Mouse (Mus musculus) hindbrain, embryonic 13.5 days (tissue): ENCODE measurements around the gene Ftl1-ps1. TPM values are rescaled to one million over a fixed set of nuclear protein-coding genes. Genes with fewer than 3 reads are reported as not detected.

Experiments used
- ATAC-seq: fragments of 200-750 bp; cut with Nextera tagmentation; 2 replicates; pipeline ENCODE4 v1.8.0; 2017; ENCODE audit warnings: moderate TSS enrichment; ENCODE audit not compliant: low FRiP score
- H3K27ac ChIP-seq: fragments of 300-500 bp; sonication (generic); 2 replicates; pipeline ENCODE4 v1.5.1; 2015; ENCODE audit warnings: inconsistent platforms, mild to moderate bottlenecking, moderate library complexity
- H3K27me3 ChIP-seq: fragments of 300-500 bp; sonication (generic); 2 replicates; pipeline ENCODE4 v1.6.1; 2015; ENCODE audit warnings: mild to moderate bottlenecking, inconsistent platforms
- H3K36me3 ChIP-seq: fragments of 300-500 bp; sonication (generic); 2 replicates; pipeline ENCODE4 v1.6.1; 2015; ENCODE audit warnings: mild to moderate bottlenecking, inconsistent platforms
- H3K4me1 ChIP-seq: fragments of 300-500 bp; sonication (generic); replicated peaks from 2 replicates; pipeline ENCODE4 v1.6.1; 2015; ENCODE audit warnings: inconsistent platforms
- H3K4me2 ChIP-seq: fragments of 300-500 bp; sonication (generic); 2 replicates; pipeline ENCODE4 v1.6.1; 2015; ENCODE audit warnings: inconsistent platforms, mild to moderate bottlenecking, moderate library complexity
- H3K4me3 ChIP-seq: fragments of 300-500 bp; sonication (generic); 2 replicates; pipeline ENCODE4 v1.5.1; 2015; ENCODE audit warnings: mild to moderate bottlenecking, inconsistent platforms
- H3K9ac ChIP-seq: fragments of 300-500 bp; sonication (generic); 2 replicates; pipeline ENCODE4 v1.6.1; 2015; ENCODE audit warnings: mild to moderate bottlenecking, inconsistent platforms
- H3K9me3 ChIP-seq: fragments of 300-500 bp; sonication (generic); 2 replicates; pipeline ENCODE4 v1.6.1; 2016; ENCODE audit warnings: inconsistent platforms
- WGBS: fragments of 180-500 bp; shearing (Covaris S2); methylation state at CpG from one replicate; pipeline ENCODE4 v1.1.7; 2015; 5-methylcytosine and 5-hydroxymethylcytosine counted together
- polyA plus RNA-seq: library from polyadenylated mRNA; unstranded; fragments of >200 nt; fragmentation: Nextera tagmentation; extraction: Ambion mirVana; gene quantifications from 2 replicates; pipeline ENCODE4 v1.2.1, GENCODE M21; 2015

The Ftl1-ps1 gene
- 109 TPM in 2 replicates for polyA plus RNA-seq

DNA sequence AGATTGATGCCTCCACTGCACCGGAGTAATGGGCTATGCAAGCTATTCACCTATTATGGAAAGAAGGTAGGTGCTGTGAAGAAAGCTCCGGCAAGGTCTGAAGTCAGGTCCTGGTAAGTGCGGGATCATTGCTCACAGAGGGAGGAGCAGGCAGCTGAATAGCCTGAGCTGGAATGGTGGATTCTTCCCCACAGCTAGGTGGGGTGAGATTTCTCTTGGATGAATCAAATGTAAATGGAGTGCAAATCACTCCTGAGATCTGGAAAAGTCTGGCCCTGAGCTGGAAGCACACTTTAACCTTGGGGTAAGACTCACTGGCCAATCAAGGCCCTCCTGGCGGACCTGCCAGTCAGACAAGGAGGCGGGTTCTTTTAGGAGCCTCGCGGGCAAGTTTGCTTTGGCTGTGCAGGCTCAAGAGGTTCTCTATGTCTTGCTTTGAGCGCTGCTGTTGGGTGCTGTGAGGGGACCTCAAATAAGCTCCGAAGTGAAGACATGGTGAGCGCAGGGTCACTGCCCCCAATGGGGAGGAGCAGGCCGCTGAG, at the start of gene Ftl1-ps1:
Gene Ftl1-ps1, plus strand, starts transcription at position 397 of the 542 bp plus-strand sequence.
- peak within 1 kb of the TSS; percentile 23; the same call in 1 of the 2 replicates for H3K4me2 ChIP-seq
- 9% methylated on average over 11 of the region's 11 CpGs for WGBS
- ATAC-seq: no peak

DNA sequence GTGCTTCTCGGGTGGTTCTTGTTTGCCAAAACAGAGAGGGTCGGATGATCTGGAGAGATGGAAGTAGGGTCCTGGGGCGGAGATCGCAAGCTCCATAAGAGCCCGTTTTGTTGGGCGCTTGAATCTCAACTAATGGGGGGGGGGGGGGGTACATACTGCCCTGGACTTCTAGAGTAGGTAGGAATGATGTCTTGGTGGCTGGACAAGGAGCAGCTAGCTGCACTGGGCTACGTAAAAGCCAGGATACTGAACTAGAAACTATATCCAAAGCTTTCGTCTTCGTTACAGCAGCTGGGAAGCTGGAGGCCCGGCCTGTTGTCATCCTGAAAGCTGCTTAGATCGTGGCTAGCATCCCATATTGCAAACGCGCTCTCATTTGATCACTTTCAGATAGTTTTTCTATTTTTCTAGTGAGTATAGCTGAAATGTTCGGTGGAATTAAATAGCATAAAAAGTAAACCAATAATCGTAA, 49.0 kb upstream of the Ftl1-ps1 start:
- Histone ChIP-seq H3K36me3 (peaks cover 15% of the 10 kb centered on the region), H3K4me1 (peaks cover 26% of the 10 kb centered on the region), H3K4me2 (peak overlapping the region; percentile 62), H3K9ac (peak overlapping the region; percentile 88), H3K27me3 (no peaks in the 10 kb centered on the region), H3K27ac (peak overlapping the region; percentile 86), H3K9me3 (no peaks in the 10 kb centered on the region), H3K4me3 (peak overlapping the region; percentile 76)
- ATAC-seq: peak; percentile 71
- WGBS: 2% methylated on average over 15 of the region's 15 CpGs

More for the DNA sequence above, at the start of gene Ftl1-ps1:
- Histone ChIP-seq H3K9me3 (no peaks in the 10 kb centered on the region), H3K27ac (no peak within 1 kb of the TSS), H3K27me3 (no peaks in the 10 kb centered on the region), H3K9ac (no peak within 1 kb of the TSS), H3K36me3 (no peaks in the 10 kb centered on the region), H3K4me1 (no peaks in the 10 kb centered on the region), H3K4me3 (no peak within 1 kb of the TSS)

DNA sequence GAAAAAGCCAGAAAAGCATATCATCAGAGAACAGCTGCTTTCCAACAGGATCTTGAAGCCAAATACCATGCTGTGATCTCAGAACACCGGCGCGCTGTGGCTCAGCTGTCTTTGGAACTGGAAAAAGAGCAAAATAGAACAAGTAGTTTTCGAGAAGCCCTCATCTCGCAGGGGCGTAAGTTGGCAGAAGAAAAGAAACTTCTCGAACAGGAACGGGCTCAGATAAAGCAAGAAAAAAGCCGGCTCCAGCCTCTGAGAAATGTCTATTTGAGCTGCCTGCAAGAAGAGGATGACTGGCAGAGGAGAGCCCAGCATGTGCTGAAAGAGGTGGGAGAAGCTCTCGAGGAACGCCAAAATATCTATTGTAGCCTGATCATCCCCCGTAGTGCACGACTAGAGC, 43.0 kb upstream of the Ftl1-ps1 start:
- WGBS: 96% methylated on average over 13 of the region's 13 CpGs
- H3K4me2 ChIP-seq: no peak overlapping the region
- no peak overlapping the region for H3K4me3 ChIP-seq
- no peak for ATAC-seq
- H3K9ac ChIP-seq: no peak overlapping the region
- peaks cover 67% of the 10 kb centered on the region for H3K36me3 ChIP-seq
- H3K27ac ChIP-seq: no peak overlapping the region
- no peaks in the 10 kb centered on the region for H3K27me3 ChIP-seq
- 0 out of 2 replicates have a peak, but pooled peaks cover 4% of the 10 kb centered on the region for H3K4me1 ChIP-seq
- H3K9me3 ChIP-seq: no peaks in the 10 kb centered on the region

DNA sequence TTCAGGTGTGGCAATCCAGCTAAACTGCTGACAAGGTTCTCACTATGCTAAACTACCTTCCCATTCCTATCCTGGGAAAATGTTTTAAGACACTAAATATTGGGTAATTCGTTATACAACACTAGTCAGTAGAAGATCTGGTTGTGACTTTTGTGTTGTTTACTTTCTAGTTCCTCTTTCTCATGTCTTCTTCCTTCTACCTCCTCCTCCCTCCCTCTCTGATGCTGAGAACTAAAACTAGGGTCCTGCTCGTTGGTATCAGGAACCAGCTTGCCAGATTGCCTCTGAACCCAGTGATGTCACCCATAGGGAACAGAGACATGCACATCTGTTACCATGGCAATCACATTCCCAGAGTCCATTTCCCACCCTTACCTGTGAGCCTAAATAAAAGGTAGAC, 37.3 kb upstream of the Ftl1-ps1 start:
- Histone ChIP-seq H3K27ac (no peak overlapping the region), H3K4me3 (no peak overlapping the region), H3K36me3 (peaks cover 58% of the 10 kb centered on the region), H3K9me3 (no peaks in the 10 kb centered on the region), H3K9ac (no peak overlapping the region), H3K4me1 (no peaks in the 10 kb centered on the region), H3K4me2 (no peak overlapping the region), H3K27me3 (no peaks in the 10 kb centered on the region)
- no peak for ATAC-seq
- WGBS: 89% methylated on average over 2 of the region's 2 CpGs

DNA sequence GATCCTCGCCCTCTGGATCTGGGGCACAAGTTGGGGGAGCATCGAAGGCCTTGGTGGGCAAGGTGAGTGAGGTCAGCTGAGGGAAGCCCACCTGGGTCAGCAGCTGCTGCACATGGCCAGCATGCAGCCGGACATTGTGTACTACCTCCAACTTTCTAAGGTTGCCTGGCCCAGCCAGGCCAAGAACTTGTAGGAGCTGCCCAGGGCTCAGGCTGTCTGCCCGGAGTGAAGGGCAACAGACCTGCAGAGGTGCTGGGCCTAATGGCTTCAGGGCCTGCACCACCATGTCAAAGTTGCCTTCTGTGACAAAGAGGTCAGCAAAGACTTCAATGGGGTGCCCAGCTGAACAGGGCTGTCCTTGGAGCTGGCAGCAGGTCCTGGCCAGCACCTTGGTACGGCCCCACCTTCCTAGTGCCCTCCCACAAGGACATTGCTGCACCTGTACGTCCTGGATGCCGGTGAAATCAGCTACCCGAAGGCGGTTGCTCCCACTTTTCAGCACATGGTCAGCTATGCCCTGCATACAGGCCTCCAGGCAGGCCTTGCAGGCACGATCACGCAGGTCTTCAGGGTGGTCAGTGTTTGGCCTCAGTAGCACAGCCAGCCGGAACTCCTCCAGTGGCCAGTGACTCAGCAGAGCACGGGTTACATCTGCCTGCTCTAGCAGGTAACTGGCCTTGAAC, 36.2 kb upstream of the Ftl1-ps1 start:
- ATAC-seq: peak; percentile 53
- Histone ChIP-seq H3K4me2 (no peak overlapping the region), H3K9ac (no peak overlapping the region), H3K27ac (no peak overlapping the region), H3K27me3 (no peaks in the 10 kb centered on the region), H3K4me3 (no peak overlapping the region), H3K36me3 (peaks cover 50% of the 10 kb centered on the region), H3K9me3 (no peaks in the 10 kb centered on the region), H3K4me1 (no peaks in the 10 kb centered on the region)
- WGBS: 95% methylated on average over 13 of the region's 13 CpGs

DNA sequence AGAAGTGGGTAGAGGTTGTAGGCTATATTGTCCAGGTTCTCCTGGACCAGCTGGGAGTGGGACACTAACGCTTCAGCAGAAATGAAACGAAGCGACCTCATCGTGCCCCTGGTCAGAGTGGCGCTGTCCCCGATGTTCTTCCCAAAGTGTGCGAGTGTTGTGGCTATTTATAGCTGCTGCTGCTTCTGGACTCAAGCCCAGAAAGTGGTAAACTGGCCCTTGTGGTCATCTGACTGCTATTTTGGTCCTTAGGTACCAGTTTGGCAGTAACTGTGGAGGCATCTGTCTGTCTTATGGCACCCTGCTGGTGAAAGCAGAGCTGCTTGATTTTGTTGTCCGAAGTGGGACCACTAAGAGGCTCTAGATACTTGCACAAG, 35.6 kb upstream of the Ftl1-ps1 start, which contains the start of gene Lrrc14b:
Gene Lrrc14b, minus strand, starts transcription at position 147 of the 377 bp plus-strand sequence.
- Histone ChIP-seq H3K4me1 (no peaks in the 10 kb centered on the region), H3K27me3 (no peaks in the 10 kb centered on the region), H3K9ac (no peak within 1 kb of the TSS), H3K9me3 (no peaks in the 10 kb centered on the region), H3K27ac (no peak within 1 kb of the TSS), H3K4me3 (no peak within 1 kb of the TSS), H3K4me2 (no peak within 1 kb of the TSS), H3K36me3 (peaks cover 45% of the 10 kb centered on the region)
- 81% methylated on average over 8 of the region's 8 CpGs for WGBS
- no peak for ATAC-seq

DNA sequence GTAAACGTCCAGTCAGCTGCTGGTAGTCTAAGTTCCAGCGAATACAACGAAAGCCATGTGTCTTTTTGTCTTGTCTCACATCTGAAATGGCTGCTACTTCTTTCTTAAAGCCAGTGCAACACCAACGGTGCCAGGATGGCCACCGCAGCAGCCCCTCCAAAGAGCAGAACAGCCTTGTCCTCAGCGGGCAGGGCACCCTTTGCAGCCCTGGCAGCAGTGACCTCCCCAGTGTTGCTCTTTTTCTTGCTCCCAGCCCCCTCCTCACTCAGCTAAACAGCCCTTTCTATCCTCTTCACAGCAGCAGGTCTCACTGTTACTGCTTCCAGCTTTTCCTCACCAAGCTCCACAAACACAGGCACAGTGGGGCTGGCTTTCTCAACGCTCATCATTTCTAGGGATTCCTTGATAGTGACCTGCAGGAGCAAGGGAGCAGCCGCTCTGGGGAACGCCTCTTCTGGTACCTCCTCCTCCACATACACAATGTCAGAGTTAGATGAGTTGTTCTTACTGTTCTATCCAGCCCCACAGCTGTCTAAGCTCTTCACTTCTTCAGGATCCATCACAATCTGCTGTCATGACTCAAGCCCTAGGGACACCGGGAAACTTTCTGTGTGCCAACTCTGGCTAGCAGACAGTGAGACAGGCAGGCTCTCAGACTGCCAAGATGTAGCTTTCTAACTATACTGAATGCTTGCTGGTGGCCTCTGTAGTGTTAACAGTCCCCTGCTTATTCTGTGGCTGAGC, 17.8 kb upstream of the Ftl1-ps1 start:
- Histone ChIP-seq H3K9ac (peak overlapping the region; percentile 31; the same call in 1 of the 2 replicates), H3K27me3 (no peaks in the 10 kb centered on the region), H3K36me3 (no peaks in the 10 kb centered on the region; the same call in 1 of the 2 replicates), H3K9me3 (no peaks in the 10 kb centered on the region), H3K4me1 (peaks cover 9% of the 10 kb centered on the region; the same call in 1 of the 2 replicates), H3K4me2 (no peak overlapping the region), H3K27ac (0 out of 2 replicates have a peak overlapping the region, but pooled peaks have one; percentile 25), H3K4me3 (no peak overlapping the region)
- 71% methylated on average over 10 of the region's 10 CpGs for WGBS
- peak; percentile 43; the same call in 1 of the 2 replicates for ATAC-seq

DNA sequence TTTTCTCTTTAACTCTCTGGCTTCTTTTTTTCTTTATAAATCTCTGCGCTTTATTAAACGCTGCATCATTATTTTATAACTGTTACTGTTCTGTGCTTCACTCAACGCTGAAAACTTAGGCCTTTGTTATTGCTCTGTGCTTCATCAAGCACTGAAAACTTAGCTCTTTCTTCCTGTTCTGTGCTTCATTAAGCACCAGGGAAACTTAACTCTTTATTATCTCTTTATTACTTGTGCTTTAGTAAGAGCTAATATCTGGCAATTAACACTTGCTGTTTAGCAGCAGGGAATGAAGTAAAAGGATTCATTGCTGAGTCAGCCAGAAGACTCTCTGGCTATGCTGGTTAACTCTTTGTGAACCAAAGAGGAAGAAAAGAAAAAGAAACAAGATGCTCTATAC, 17.2 kb upstream of the Ftl1-ps1 start:
- no peaks in the 10 kb centered on the region for H3K36me3 ChIP-seq
- no peak overlapping the region for H3K4me2 ChIP-seq
- no peaks in the 10 kb centered on the region for H3K9me3 ChIP-seq
- H3K9ac ChIP-seq: no peak overlapping the region
- 62% methylated on average over 3 of the region's 3 CpGs for WGBS
- 0 out of 2 replicates have a peak overlapping the region, but pooled peaks have one; percentile 25 for H3K27ac ChIP-seq
- H3K27me3 ChIP-seq: no peaks in the 10 kb centered on the region
- peaks cover 9% of the 10 kb centered on the region; the same call in 1 of the 2 replicates for H3K4me1 ChIP-seq
- ATAC-seq: peak; percentile 46; the same call in 1 of the 2 replicates
- no peak overlapping the region for H3K4me3 ChIP-seq

DNA sequence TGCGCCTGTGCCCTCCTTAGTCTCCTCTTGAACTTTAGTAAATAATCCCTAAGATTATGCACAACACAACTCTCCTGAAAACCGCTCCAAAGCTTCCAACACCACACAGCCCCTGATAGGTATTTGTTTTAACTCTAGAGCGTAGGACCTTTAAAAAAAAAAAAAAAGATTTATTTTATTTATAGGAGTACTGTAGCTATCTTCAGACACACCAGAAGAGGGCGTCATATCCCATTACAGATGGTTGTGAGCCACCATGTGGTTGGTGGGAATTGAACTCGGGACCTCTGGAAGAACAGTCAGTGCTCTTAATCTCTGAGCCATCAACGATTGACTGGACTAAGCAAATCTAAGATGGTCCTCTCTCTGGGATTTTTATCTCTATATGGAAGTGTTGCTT, 9.8 kb upstream of the Ftl1-ps1 start:
- H3K9ac ChIP-seq: no peak overlapping the region
- H3K4me1 ChIP-seq: peaks cover 6% of the 10 kb centered on the region
- H3K4me3 ChIP-seq: peak overlapping the region; percentile 68
- no peak overlapping the region for H3K27ac ChIP-seq
- WGBS: 69% methylated on average over 6 of the region's 6 CpGs
- 0 out of 2 replicates have a peak, but pooled peaks have one; percentile 9 for ATAC-seq
- H3K27me3 ChIP-seq: no peaks in the 10 kb centered on the region
- H3K4me2 ChIP-seq: peak overlapping the region; percentile 67
- H3K9me3 ChIP-seq: no peaks in the 10 kb centered on the region
- H3K36me3 ChIP-seq: no peaks in the 10 kb centered on the region

DNA sequence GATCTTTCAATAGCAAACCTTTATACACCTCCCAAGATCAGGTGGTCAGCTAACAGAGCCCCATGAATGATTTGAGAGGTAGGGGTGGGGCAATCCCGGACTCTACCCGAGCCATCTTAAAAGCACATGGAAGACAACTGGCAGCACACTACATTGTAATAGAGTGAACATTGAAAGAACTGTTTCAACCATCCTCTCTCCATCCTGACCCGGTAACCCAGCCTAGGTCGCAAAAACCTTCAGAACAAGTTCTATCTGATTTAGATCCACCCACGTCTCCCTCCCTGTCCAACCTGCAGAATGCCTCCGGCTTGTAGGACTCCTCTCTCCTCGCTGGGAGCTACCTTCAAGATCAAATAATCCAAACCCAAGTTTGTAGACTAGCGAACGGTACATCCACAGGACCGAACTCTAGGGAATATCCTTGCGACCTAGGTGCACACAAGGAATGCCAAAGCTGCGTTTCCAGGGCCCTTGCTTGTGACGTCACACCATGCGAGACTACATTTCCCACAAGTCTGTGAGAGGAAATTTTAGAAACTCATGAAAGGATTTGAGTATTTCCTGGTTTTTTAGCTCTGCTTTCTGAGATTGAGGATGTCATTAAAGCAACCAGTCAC, 9.0 kb upstream of the Ftl1-ps1 start, which contains the start of gene Zfp72:
Gene Zfp72, minus strand, starts transcription at position 466 of the 620 bp plus-strand sequence.
- peak within 1 kb of the TSS; percentile 77 for H3K9ac ChIP-seq
- peak within 1 kb of the TSS; percentile 67 for H3K4me2 ChIP-seq
- peak; percentile 94 for ATAC-seq
- H3K9me3 ChIP-seq: no peaks in the 10 kb centered on the region
- no peaks in the 10 kb centered on the region for H3K27me3 ChIP-seq
- H3K4me3 ChIP-seq: peak within 1 kb of the TSS; percentile 68
- H3K27ac ChIP-seq: no peak within 1 kb of the TSS
- H3K36me3 ChIP-seq: no peaks in the 10 kb centered on the region
- 1% methylated on average over 14 of the region's 14 CpGs for WGBS
- H3K4me1 ChIP-seq: peaks cover 6% of the 10 kb centered on the region

DNA sequence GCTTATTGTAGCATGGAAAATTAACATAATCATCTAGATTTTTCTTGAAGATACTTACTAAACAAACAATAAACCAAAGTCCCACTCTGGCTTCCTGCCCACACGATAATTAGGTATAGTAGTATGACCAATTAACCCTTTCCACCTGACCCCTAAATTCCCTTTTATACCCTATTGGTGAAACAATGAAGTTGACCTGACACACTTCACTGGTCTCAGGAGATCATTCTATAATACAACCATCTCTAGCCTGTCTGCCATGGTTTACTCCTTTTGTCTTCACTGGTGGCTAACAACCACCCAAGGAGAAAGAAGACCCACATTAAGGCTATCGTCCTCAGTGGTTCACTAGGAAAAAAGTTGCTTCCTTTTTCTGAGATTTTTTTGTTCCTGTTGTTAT, 8.3 kb upstream of the Ftl1-ps1 start:
- Histone ChIP-seq H3K9ac (no peak overlapping the region), H3K9me3 (no peaks in the 10 kb centered on the region), H3K4me1 (peaks cover 6% of the 10 kb centered on the region), H3K4me2 (no peak overlapping the region), H3K4me3 (no peak overlapping the region), H3K27me3 (no peaks in the 10 kb centered on the region), H3K27ac (no peak overlapping the region), H3K36me3 (no peaks in the 10 kb centered on the region)
- peak; percentile 60 for ATAC-seq
- WGBS: 78% methylated on average over 2 of the region's 2 CpGs

DNA sequence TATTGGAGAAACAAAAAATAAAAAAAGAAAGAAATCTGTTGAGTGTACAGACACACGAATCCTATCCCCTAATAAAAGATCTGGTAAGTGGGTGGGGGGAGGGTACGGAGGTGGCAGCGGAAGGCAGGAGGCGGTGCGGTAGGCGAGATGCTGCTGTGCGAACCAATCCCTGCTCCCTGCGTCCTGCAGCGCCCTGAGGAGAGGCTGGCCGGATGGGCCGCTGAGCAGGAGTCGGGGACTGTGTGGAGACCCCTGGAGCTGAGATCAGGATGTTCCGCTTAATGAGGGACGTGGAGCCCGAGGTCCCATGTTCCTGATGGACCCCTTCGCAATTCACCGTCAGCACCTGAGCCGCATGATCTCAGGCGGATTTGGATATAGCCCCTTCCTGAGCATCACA, 40.4 kb downstream of the Ftl1-ps1 start:
- Histone ChIP-seq H3K27ac (no peak overlapping the region), H3K9ac (no peak overlapping the region), H3K4me2 (no peak overlapping the region), H3K9me3 (peaks cover 49% of the 10 kb centered on the region), H3K27me3 (no peaks in the 10 kb centered on the region), H3K4me1 (no peaks in the 10 kb centered on the region), H3K36me3 (peaks cover 52% of the 10 kb centered on the region), H3K4me3 (no peak overlapping the region)
- ATAC-seq: no peak
- WGBS: 37% methylated on average over 19 of the region's 19 CpGs
